Mouse (Mus musculus): ENCODE data around the gene C8a.
A peak's percentile ranks its signal among the peaks of the same experiment; 100 is the strongest.

C8a gene

GRCm38 (mm10) chr4:104876323-104876722 lies at the start of gene C8a:
Gene C8a, minus strand, starts transcription at chr4:104876398.
- DNase-seq (ENCODE audit: low read depth, low spot score): no peak

- no peak for DNase-seq (ENCODE audit: low read depth, low spot score)
These were observed 49.2 kb upstream of the C8a start for GRCm38 (mm10) chr4:104925383-104925782.

- DNase-seq (ENCODE audit: low read depth, low spot score): no peak
These were observed 41.8 kb upstream of the C8a start for GRCm38 (mm10) chr4:104918017-104918416.

GRCm38 (mm10) chr4:104914711-104915247 lies 38.6 kb upstream of the C8a start:
- no peak for DNase-seq (ENCODE audit: low read depth, low spot score)

GRCm38 (mm10) chr4:104913291-104914129 lies 37.3 kb upstream of the C8a start, which contains the start of gene Fyb2:
Gene Fyb2, plus strand, starts transcription at chr4:104913456.
- DNase-seq (ENCODE audit: low read depth, low spot score): no peak

- peak; percentile 83 for DNase-seq (ENCODE audit: low read depth, low spot score)
These were observed 35.5 kb upstream of the C8a start for GRCm38 (mm10) chr4:104911685-104912084.

GRCm38 (mm10) chr4:104905049-104905448 lies 28.9 kb upstream of the C8a start:
- DNase-seq (ENCODE audit: low read depth, low spot score): no peak

GRCm38 (mm10) chr4:104902836-104903235 lies 26.6 kb upstream of the C8a start:
- no peak for DNase-seq (ENCODE audit: low read depth, low spot score)

GRCm38 (mm10) chr4:104894004-104894734 lies 18.0 kb upstream of the C8a start:
- peak; percentile 69 for DNase-seq (ENCODE audit: low read depth, low spot score)

GRCm38 (mm10) chr4:104893588-104893987 lies 17.4 kb upstream of the C8a start:
- no peak for DNase-seq (ENCODE audit: low read depth, low spot score)

GRCm38 (mm10) chr4:104891708-104892107 lies 15.5 kb upstream of the C8a start:
- no peak for DNase-seq (ENCODE audit: low read depth, low spot score)

- no peak for DNase-seq (ENCODE audit: low read depth, low spot score)
These were observed 12.5 kb upstream of the C8a start for GRCm38 (mm10) chr4:104888499-104889262.

GRCm38 (mm10) chr4:104887486-104887885 lies 11.3 kb upstream of the C8a start:
- no peak for DNase-seq (ENCODE audit: low read depth, low spot score)

GRCm38 (mm10) chr4:104875832-104876231 lies 366 bp downstream of the C8a start:
- no peak for DNase-seq (ENCODE audit: low read depth, low spot score)

GRCm38 (mm10) chr4:104870196-104870595 lies 6.0 kb downstream of the C8a start:
- DNase-seq (ENCODE audit: low read depth, low spot score): no peak

GRCm38 (mm10) chr4:104869581-104869980 lies 6.6 kb downstream of the C8a start:
- no peak for DNase-seq (ENCODE audit: low read depth, low spot score)

GRCm38 (mm10) chr4:104864397-104864796 lies 11.8 kb downstream of the C8a start:
- no peak for DNase-seq (ENCODE audit: low read depth, low spot score)

GRCm38 (mm10) chr4:104861241-104861640 lies 15.0 kb downstream of the C8a start:
- DNase-seq (ENCODE audit: low read depth, low spot score): no peak

GRCm38 (mm10) chr4:104857823-104858222 lies 18.4 kb downstream of the C8a start:
- no peak for DNase-seq (ENCODE audit: low read depth, low spot score)

- no peak for DNase-seq (ENCODE audit: low read depth, low spot score)
These were observed 19.2 kb downstream of the C8a start, which contains the start of gene Gm17662 for GRCm38 (mm10) chr4:104857029-104857428. Gene Gm17662, plus strand, starts transcription at chr4:104857329.

GRCm38 (mm10) chr4:104855216-104855615 lies 21.0 kb downstream of the C8a start:
- DNase-seq (ENCODE audit: low read depth, low spot score): no peak

- peak; percentile 24 for DNase-seq (ENCODE audit: low read depth, low spot score)
These were observed 32.7 kb downstream of the C8a start for GRCm38 (mm10) chr4:104843546-104843945.
